Mouse (Mus musculus) megakaryocyte-erythroid progenitor cell, adult 5-6 weeks (primary cell): ENCODE data around the gene Ctf2. TPM values are rescaled to one million over a fixed set of nuclear protein-coding genes. Genes with fewer than 3 reads are reported as not detected.

Experiments used
- ATAC-seq: replicated peaks from 2 replicates; pipeline ENCODE4 v1.8.0; 2016; ENCODE audit warnings: mild to moderate bottlenecking, inconsistent platforms; ENCODE audit not compliant: severe bottlenecking, poor library complexity, low FRiP score, low TSS enrichment
- total RNA-seq, 2 experiments: library from RNA; stranded (forward) in 1 of 2; stranded (reverse) in 1 of 2; fragments of 200-1000, 215-1000 nt in 1 of 2; fragments of >200 nt in 1 of 2; fragmentation: Nextera tagmentation in 1 of 2; gene quantifications; 2 replicates each; pipeline ENCODE4 v1.2.3; 2014 to 2017

Ctf2 gene
- total RNA-seq, 2 experiments from 2014 or later, result not detected

- no peak for ATAC-seq
Observed at GRCm38 (mm10) chr7:127693290-127693689, 38.7 kb downstream of the Ctf2 start.

GRCm38 (mm10) chr7:127691221-127691989 is 40.6 kb downstream of the Ctf2 start:
- ATAC-seq, result no peak

- no peak for ATAC-seq
Observed at GRCm38 (mm10) chr7:127689626-127690280, 42.2 kb downstream of the Ctf2 start.

GRCm38 (mm10) chr7:127688935-127689334 is 43.0 kb downstream of the Ctf2 start:
- no peak for ATAC-seq

GRCm38 (mm10) chr7:127686740-127687449 is 45.1 kb downstream of the Ctf2 start:
- ATAC-seq, result no peak

GRCm38 (mm10) chr7:127685304-127686018 is 46.5 kb downstream of the Ctf2 start:
- no peak for ATAC-seq

GRCm38 (mm10) chr7:127681888-127682553 is 49.9 kb downstream of the Ctf2 start:
- peak; percentile 79 for ATAC-seq

- ATAC-seq, result no peak
Observed at GRCm38 (mm10) chr7:127680541-127680940, 51.4 kb downstream of the Ctf2 start.

- no peak for ATAC-seq
Observed at GRCm38 (mm10) chr7:127678811-127679210, 53.2 kb downstream of the Ctf2 start.

- ATAC-seq, result no peak
Observed at GRCm38 (mm10) chr7:127677609-127678008, 54.4 kb downstream of the Ctf2 start.

- 0 out of 2 replicates have a peak, but pooled peaks have one; percentile 43 for ATAC-seq
Observed at GRCm38 (mm10) chr7:127677077-127677476, 54.9 kb downstream of the Ctf2 start.

GRCm38 (mm10) chr7:127675391-127675811 is 56.6 kb downstream of the Ctf2 start:
- 0 out of 2 replicates have a peak, but pooled peaks have one; percentile 6 for ATAC-seq

- ATAC-seq, result peak; percentile 83
Observed at GRCm38 (mm10) chr7:127674977-127675376, 57.0 kb downstream of the Ctf2 start.

GRCm38 (mm10) chr7:127672776-127673175 is 59.2 kb downstream of the Ctf2 start:
- no peak for ATAC-seq

- ATAC-seq, result no peak
Observed at GRCm38 (mm10) chr7:127671880-127672774, 59.8 kb downstream of the Ctf2 start.
